Mouse (Mus musculus) WW6 (cell line): ENCODE measurements around the gene Cd59a.
A peak's percentile ranks its signal among the peaks of the same experiment; 100 is the strongest.
"Not testable (repeated sequence)": the region's sequence is repeated elsewhere in the genome, so short reads cannot be mapped to it uniquely, and the experiment has no call there.

Experiments used
- DNase-seq: peaks from one replicate; pipeline ENCODE4 v3.0.0-alpha.2; 2013; ENCODE audit warnings: low read depth, low spot score

Cd59a gene

GRCm38 (mm10) chr2:104109021-104109420 lies 13.4 kb downstream of the Cd59a start:
- not testable (repeated sequence) for DNase-seq

- DNase-seq = no peak
Observed at GRCm38 (mm10) chr2:104109528-104109927, 13.9 kb downstream of the Cd59a start.

- no peak for DNase-seq
Observed at GRCm38 (mm10) chr2:104110031-104110430, 14.4 kb downstream of the Cd59a start.

GRCm38 (mm10) chr2:104111170-104111797 lies 15.7 kb downstream of the Cd59a start:
- not testable (repeated sequence) for DNase-seq

- not testable (repeated sequence) for DNase-seq
Observed at GRCm38 (mm10) chr2:104113563-104113962, 18.0 kb downstream of the Cd59a start.

GRCm38 (mm10) chr2:104114898-104115297 lies 19.3 kb downstream of the Cd59a start:
- no peak for DNase-seq

GRCm38 (mm10) chr2:104117173-104117572 lies 21.6 kb downstream of the Cd59a start:
- DNase-seq = not testable (repeated sequence)

GRCm38 (mm10) chr2:104119097-104119496 lies 23.5 kb downstream of the Cd59a start:
- no peak for DNase-seq

- no peak for DNase-seq
Observed at GRCm38 (mm10) chr2:104120312-104120711, 24.7 kb downstream of the Cd59a start.

- no peak for DNase-seq
Observed at GRCm38 (mm10) chr2:104121681-104122504, 26.3 kb downstream of the Cd59a start.

- DNase-seq = peak; percentile 92
Observed at GRCm38 (mm10) chr2:104122505-104123378, 27.1 kb downstream of the Cd59a start, which contains the start of gene A930018P22Rik. Gene A930018P22Rik (plus strand): TSS chr2:104122769.

GRCm38 (mm10) chr2:104123540-104123939 lies 27.9 kb downstream of the Cd59a start:
- no peak for DNase-seq

GRCm38 (mm10) chr2:104124071-104124470 lies 28.5 kb downstream of the Cd59a start:
- DNase-seq = no peak

GRCm38 (mm10) chr2:104128803-104129531 lies 33.4 kb downstream of the Cd59a start:
- DNase-seq = no peak

GRCm38 (mm10) chr2:104130165-104130564 lies 34.6 kb downstream of the Cd59a start:
- DNase-seq = no peak

- DNase-seq = no peak
Observed at GRCm38 (mm10) chr2:104130969-104131368, 35.4 kb downstream of the Cd59a start.

GRCm38 (mm10) chr2:104132266-104132859 lies 36.8 kb downstream of the Cd59a start:
- DNase-seq = no peak

GRCm38 (mm10) chr2:104133042-104133810 lies 37.6 kb downstream of the Cd59a start:
- no peak for DNase-seq

GRCm38 (mm10) chr2:104134150-104135056 lies 38.8 kb downstream of the Cd59a start:
- DNase-seq = peak; percentile 53
